Mouse (Mus musculus) limb, embryonic 12.5 days (tissue): ENCODE measurements around the gene Hes7. TPM values are rescaled to one million over a fixed set of nuclear protein-coding genes. Genes with fewer than 3 reads are reported as not detected.

Experiments
- ATAC-seq: fragments of 200-750 bp; cut with Nextera tagmentation; 2 replicates; pipeline ENCODE4 v1.8.0; 2017; ENCODE audit warnings: low read depth, moderate TSS enrichment; ENCODE audit not compliant: insufficient number of reproducible peaks, insufficient read depth, low FRiP score, low TSS enrichment
- H3K27ac ChIP-seq: fragments of 300-500 bp; sonication (generic); 2 replicates; pipeline ENCODE4 v1.5.1; 2016; ENCODE audit warnings: mild to moderate bottlenecking, moderate library complexity
- H3K27me3 ChIP-seq: fragments of 300-500 bp; sonication (generic); 2 replicates; pipeline ENCODE4 v1.6.1; 2016; ENCODE audit warnings: mild to moderate bottlenecking, moderate library complexity
- H3K36me3 ChIP-seq: fragments of 300-500 bp; sonication (generic); 2 replicates; pipeline ENCODE4 v1.6.1; 2016; ENCODE audit warnings: mild to moderate bottlenecking, moderate library complexity
- H3K4me1 ChIP-seq: fragments of 300-500 bp; sonication (generic); replicated peaks from 2 replicates; pipeline ENCODE4 v1.6.1; 2016
- H3K4me2 ChIP-seq: fragments of 300-500 bp; sonication (generic); 2 replicates; pipeline ENCODE4 v1.6.1; 2016; ENCODE audit warnings: mild to moderate bottlenecking, moderate library complexity
- H3K4me3 ChIP-seq: fragments of 300-500 bp; sonication (generic); replicated peaks from 2 replicates; pipeline ENCODE4 v1.5.1; 2016; ENCODE audit warnings: mild to moderate bottlenecking
- H3K9ac ChIP-seq: fragments of 300-500 bp; sonication (generic); replicated peaks from 2 replicates; pipeline ENCODE4 v1.6.1; 2016; ENCODE audit warnings: mild to moderate bottlenecking, moderate library complexity
- H3K9me3 ChIP-seq: fragments of 300-500 bp; sonication (generic); 2 replicates; pipeline ENCODE4 v1.6.1; 2016; ENCODE audit warnings: mild to moderate bottlenecking, moderate library complexity
- WGBS: fragments of 180-500 bp; shearing (Covaris S2); methylation state at CpG from one replicate; pipeline ENCODE4 v1.1.7; 2016; 5-methylcytosine and 5-hydroxymethylcytosine counted together
- polyA plus RNA-seq: library from polyadenylated mRNA; unstranded; fragments of >200 nt; fragmentation: Nextera tagmentation; extraction: Ambion mirVana; gene quantifications from 2 replicates; pipeline ENCODE4 v1.2.1, GENCODE M21; 2016

Gene Hes7
- polyA plus RNA-seq, 1 experiment from 2014 or later, result 0.74 TPM

DNA sequence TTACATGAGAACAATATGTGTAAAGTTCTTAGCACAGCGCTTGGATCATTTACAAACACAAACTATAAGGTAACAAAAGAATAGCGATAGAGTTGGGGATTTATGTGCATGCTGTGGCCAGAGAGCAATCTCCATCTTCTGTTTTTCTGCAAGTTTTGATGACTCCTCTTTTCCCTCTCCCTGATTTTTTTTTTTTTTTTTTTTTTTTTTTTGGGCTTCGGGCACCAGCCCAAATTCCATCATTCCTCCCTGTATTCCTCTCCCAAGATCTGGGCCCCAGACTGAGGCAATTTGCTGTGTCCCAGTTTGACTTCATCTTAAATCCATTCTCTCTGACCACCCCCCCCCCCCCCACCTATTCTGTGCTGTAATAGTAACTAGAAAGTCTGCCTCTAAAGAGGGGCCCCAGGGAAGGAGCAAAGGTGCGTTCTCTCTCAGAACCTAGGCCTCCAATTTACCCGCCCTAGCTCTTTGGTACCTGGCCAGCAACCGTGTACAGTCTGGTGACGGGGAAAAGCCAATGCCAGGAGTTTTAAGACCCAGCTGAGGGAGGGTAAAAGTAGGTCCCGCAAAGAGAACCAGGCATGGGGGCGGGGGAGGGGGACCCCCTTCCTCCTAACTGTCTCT lies 23.7 kb upstream of the Hes7 start:
- no peak for ATAC-seq
- Histone ChIP-seq H3K9me3 (no peaks in the 10 kb centered on the region), H3K4me2 (peak overlapping the region; percentile 98), H3K4me1 (peaks cover 61% of the 10 kb centered on the region), H3K4me3 (peak overlapping the region; percentile 57), H3K27me3 (no peaks in the 10 kb centered on the region), H3K36me3 (peaks cover 24% of the 10 kb centered on the region), H3K9ac (peak overlapping the region; percentile 40; the same call in 1 of the 2 replicates), H3K27ac (peak overlapping the region; percentile 81)
- 16% methylated on average over 9 of the region's 9 CpGs for WGBS

DNA sequence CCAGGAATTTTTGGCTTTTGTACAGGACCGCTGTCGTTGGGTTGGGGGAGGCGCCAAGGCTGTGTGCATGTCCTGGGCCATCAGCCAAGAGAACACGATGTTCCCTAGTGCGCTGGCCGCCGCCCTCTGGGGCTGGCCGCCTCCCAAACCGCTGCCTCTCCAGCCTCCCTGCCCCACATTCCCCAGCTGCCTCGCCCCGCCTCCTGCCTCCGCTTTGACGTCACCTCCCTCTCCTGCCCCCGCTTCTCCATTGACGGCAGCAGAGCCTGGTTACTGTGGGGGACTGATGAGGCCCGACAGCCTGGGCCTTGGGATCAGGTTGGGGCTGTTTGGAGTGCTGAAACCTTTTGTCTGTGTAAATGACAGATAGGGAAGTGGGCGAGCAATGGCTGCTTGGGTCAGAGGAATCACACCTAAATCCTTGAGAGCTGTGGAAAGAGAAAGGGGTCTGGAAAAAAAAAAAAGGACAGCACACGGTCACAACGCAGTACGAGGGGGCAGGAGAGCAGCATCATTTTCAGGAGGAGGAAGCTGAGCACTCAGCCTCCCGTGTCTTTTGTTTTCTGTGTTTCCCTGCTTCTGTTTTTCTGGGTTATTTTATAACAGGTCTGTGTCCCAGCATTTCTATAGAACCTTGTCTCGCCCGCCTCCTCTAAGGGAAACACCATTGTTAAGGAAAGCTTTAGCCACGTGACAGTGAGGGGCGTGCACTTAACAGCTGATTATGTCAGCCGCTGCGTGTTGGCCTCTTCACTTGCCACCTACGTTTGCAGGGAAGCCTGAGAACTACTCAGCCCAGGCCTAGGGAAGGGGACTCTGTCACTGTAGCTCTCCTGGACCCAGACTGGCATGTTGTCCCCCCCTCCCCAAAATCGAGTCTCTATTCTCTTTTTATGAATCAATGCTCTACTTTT lies 23.0 kb upstream of the Hes7 start:
- 5% methylated on average over 29 of the region's 29 CpGs for WGBS

DNA sequence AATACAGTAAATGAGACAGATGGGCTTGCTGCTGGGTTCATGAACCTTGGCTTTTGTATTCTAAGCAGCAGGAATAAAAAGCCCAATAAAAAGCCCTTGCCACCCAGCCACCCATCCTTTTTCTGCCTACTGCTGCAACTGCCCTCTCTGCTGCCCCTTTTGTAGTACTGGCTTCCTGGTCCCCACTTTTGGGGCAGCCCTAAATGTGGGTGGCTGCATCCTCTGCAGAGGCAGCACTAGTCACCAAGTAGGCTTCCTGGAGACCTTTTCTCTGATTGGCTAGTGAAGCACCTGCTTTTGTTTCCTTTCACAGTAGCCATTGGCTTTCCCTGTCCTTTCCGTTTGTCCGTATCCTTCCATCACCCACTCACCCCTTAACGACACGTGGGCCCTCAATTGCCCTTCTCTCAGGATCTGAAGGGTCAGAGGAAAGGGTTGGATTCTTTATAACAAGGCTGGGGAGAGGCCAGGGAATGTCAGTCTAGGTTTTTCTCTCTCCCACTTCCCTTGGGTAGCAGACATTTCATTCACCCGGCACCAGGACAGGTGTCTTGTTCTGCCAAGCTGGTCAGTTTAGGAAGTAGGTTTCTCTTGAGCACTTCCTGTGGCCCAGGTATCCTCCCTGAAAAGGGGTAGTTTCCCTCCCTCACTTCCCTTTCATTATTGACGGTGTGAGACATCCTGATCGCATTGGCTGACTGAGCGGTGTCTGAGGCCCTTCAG lies 22.0 kb upstream of the Hes7 start:
- peak overlapping the region; percentile 81 for H3K27ac ChIP-seq
- WGBS, result 23% methylated on average over 8 of the region's 8 CpGs
- no peak for ATAC-seq

More for the DNA sequence above, 23.0 kb upstream of the Hes7 start:
- H3K9ac ChIP-seq, result peak overlapping the region; percentile 40
- peak overlapping the region; percentile 81 for H3K27ac ChIP-seq
- ATAC-seq, result no peak
- no peaks in the 10 kb centered on the region for H3K27me3 ChIP-seq
- peaks cover 56% of the 10 kb centered on the region for H3K4me1 ChIP-seq
- peaks cover 24% of the 10 kb centered on the region for H3K36me3 ChIP-seq
- H3K4me3 ChIP-seq, result peak overlapping the region; percentile 39
- H3K4me2 ChIP-seq, result peak overlapping the region; percentile 98
- no peaks in the 10 kb centered on the region for H3K9me3 ChIP-seq

GRCm38 (mm10) chr11:69098762-69099091 lies 21.5 kb upstream of the Hes7 start:
- Histone ChIP-seq H3K9ac (peak overlapping the region; percentile 65), H3K27ac (peak overlapping the region; percentile 84), H3K4me3 (peak overlapping the region; percentile 49), H3K36me3 (peaks cover 32% of the 10 kb centered on the region), H3K9me3 (no peaks in the 10 kb centered on the region), H3K27me3 (no peaks in the 10 kb centered on the region), H3K4me2 (peak overlapping the region; percentile 98), H3K4me1 (peaks cover 56% of the 10 kb centered on the region)
- WGBS, result under 1% methylated on average over 19 of the region's 19 CpGs
- ATAC-seq, result no peak

More for the DNA sequence above, 22.0 kb upstream of the Hes7 start:
- H3K4me1 ChIP-seq, result peaks cover 56% of the 10 kb centered on the region
- H3K36me3 ChIP-seq, result peaks cover 27% of the 10 kb centered on the region
- no peaks in the 10 kb centered on the region for H3K9me3 ChIP-seq
- H3K27me3 ChIP-seq, result no peaks in the 10 kb centered on the region
- H3K4me2 ChIP-seq, result peak overlapping the region; percentile 98
- H3K4me3 ChIP-seq, result peak overlapping the region; percentile 49
- H3K9ac ChIP-seq, result peak overlapping the region; percentile 65; the same call in 1 of the 2 replicates

DNA sequence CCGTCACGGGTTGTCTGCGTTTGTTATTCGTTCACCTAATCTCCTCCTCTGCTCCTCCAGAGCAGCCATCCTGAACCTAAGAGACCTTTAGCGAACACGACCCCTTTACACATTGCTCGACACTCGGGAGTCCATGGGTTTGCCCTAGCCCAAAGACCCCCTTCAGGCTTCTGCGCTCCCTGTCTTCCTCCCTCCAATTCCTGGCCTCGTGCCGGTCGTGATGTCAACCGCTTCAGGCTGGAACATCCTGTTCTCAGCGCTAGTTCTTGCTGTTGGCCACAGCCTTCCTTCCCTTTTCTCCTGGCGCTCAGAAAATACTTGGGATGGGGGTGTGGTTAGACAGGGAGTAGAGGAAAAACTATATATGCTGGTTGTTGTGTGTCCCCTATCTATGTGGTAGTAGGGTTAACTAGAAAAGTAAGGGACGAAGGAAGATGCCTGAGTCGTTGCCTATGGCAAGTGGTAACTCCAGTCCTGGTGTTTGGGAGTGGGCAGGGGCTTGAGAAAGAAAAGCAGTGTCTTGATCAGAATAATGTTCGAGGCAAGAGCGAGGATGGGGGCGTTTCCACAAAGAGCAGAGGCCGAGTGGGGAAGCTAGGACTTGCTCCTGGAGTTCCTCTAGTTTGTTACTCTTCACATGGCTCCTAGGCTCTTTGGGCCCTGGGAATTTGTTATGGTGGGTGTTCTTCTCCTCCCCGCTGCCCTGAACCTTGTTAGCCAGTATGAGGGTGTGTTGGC lies 20.9 kb upstream of the Hes7 start:
- H3K27me3 ChIP-seq, result no peaks in the 10 kb centered on the region
- peaks cover 55% of the 10 kb centered on the region for H3K4me1 ChIP-seq
- ATAC-seq, result no peak

GRCm38 (mm10) chr11:69099915-69100345 lies 20.3 kb upstream of the Hes7 start:
- Histone ChIP-seq H3K9me3 (no peaks in the 10 kb centered on the region), H3K4me3 (peak overlapping the region; percentile 49), H3K36me3 (peaks cover 44% of the 10 kb centered on the region), H3K9ac (peak overlapping the region; percentile 65; the same call in 1 of the 2 replicates), H3K4me2 (peak overlapping the region; percentile 98), H3K27me3 (no peaks in the 10 kb centered on the region), H3K27ac (peak overlapping the region; percentile 84), H3K4me1 (peaks cover 52% of the 10 kb centered on the region)
- ATAC-seq, result no peak
- WGBS, result under 1% methylated on average over 23 of the region's 23 CpGs

More for the DNA sequence above, 20.9 kb upstream of the Hes7 start:
- Histone ChIP-seq H3K36me3 (peaks cover 38% of the 10 kb centered on the region), H3K4me2 (peak overlapping the region; percentile 98), H3K9ac (peak overlapping the region; percentile 65), H3K4me3 (peak overlapping the region; percentile 49), H3K9me3 (no peaks in the 10 kb centered on the region), H3K27ac (peak overlapping the region; percentile 84)
- under 1% methylated on average over 22 of the region's 22 CpGs for WGBS

GRCm38 (mm10) chr11:69100639-69101360 lies 19.4 kb upstream of the Hes7 start:
- H3K4me1 ChIP-seq, result peaks cover 48% of the 10 kb centered on the region
- peaks cover 53% of the 10 kb centered on the region for H3K36me3 ChIP-seq
- peak overlapping the region; percentile 98 for H3K4me2 ChIP-seq
- ATAC-seq, result no peak
- peak overlapping the region; percentile 49 for H3K4me3 ChIP-seq
- H3K27me3 ChIP-seq, result no peaks in the 10 kb centered on the region
- 91% methylated on average over 20 of the region's 20 CpGs for WGBS
- peak overlapping the region; percentile 84; the same call in 1 of the 2 replicates for H3K27ac ChIP-seq
- peak overlapping the region; percentile 65; the same call in 1 of the 2 replicates for H3K9ac ChIP-seq
- no peaks in the 10 kb centered on the region for H3K9me3 ChIP-seq

DNA sequence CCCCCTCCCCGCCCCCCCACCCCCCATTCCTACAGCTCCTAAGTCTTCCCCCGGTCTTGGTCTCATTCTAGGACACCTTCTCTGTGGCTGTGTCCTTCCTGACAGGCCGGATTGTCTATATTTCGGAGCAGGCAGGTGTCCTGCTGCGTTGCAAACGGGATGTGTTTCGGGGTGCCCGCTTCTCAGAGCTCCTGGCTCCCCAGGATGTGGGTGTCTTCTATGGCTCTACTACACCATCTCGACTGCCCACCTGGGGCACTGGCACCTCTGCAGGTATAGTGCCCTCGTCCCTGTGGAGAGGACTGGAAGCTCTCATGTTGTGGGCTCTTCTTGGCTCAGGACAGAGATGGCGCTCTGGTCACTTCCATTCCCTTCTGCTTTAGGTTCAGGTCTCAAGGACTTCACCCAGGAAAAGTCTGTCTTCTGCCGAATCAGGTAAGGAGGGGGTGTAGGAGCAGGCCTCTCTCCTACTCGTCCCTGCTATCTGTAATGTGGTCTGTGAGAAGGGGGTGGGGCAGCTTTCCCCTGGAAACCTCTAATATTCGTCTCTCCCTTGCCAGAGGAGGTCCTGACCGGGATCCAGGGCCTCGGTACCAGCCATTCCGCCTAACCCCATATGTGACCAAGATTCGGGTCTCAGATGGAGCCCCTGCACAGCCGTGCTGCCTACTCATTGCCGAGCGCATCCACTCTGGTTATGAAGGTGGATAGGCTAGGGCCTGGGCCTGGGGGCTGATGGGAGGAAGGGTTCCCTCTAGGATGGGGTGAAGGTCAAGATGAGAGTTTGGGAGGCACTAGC lies 18.4 kb upstream of the Hes7 start:
- H3K4me2 ChIP-seq, result no peak overlapping the region
- H3K27me3 ChIP-seq, result no peaks in the 10 kb centered on the region
- no peak for ATAC-seq
- peaks cover 37% of the 10 kb centered on the region for H3K4me1 ChIP-seq
- no peak overlapping the region for H3K9ac ChIP-seq
- no peak overlapping the region for H3K27ac ChIP-seq
- no peaks in the 10 kb centered on the region for H3K9me3 ChIP-seq
- no peak overlapping the region for H3K4me3 ChIP-seq
- 89% methylated on average over 21 of the region's 21 CpGs for WGBS
- peaks cover 63% of the 10 kb centered on the region for H3K36me3 ChIP-seq

- Histone ChIP-seq H3K9ac (no peak overlapping the region), H3K27me3 (no peaks in the 10 kb centered on the region), H3K36me3 (peaks cover 69% of the 10 kb centered on the region), H3K27ac (no peak overlapping the region), H3K4me2 (no peak overlapping the region), H3K4me3 (no peak overlapping the region), H3K9me3 (no peaks in the 10 kb centered on the region), H3K4me1 (peaks cover 32% of the 10 kb centered on the region)
- WGBS, result 95% methylated on average over 7 of the region's 7 CpGs
- ATAC-seq, result no peak
Measured at GRCm38 (mm10) chr11:69102403-69102725, 17.8 kb upstream of the Hes7 start.
